Mouse (Mus musculus) kidney, adult 2 months (tissue): ENCODE data around the gene Pacsin2. TPM values are rescaled to one million over a fixed set of nuclear protein-coding genes. Genes with fewer than 3 reads are reported as not detected.
"Not testable (repeated sequence)": the region's sequence is repeated elsewhere in the genome, so short reads cannot be mapped to it uniquely, and the experiment has no call there.

Experiments
- DNase-seq: peaks from one replicate; pipeline ENCODE4 v3.0.0; 2021
- H3K27ac ChIP-seq: fragments of 200-500 bp; 2 replicates; pipeline ENCODE4 v1.5.1; 2012; ENCODE audit warnings: low read depth, low read length, control low read depth, inconsistent platforms; ENCODE audit not compliant: insufficient read depth
- H3K27me3 ChIP-seq: fragments of 200-500 bp; replicated peaks from 2 replicates; pipeline ENCODE4 v1.6.1; 2012; ENCODE audit warnings: mild to moderate bottlenecking, moderate library complexity, low read length, inconsistent platforms; ENCODE audit not compliant: control insufficient read depth, insufficient read depth
- H3K36me3 ChIP-seq: fragments of 200-500 bp; 2 replicates; pipeline ENCODE4 v1.6.1; 2012; ENCODE audit warnings: mild to moderate bottlenecking, moderate library complexity, low read length, inconsistent platforms; ENCODE audit not compliant: control insufficient read depth, insufficient read depth
- H3K4me1 ChIP-seq: fragments of 200-500 bp; 2 replicates; pipeline ENCODE4 v1.6.1; 2011; ENCODE audit warnings: low read length; ENCODE audit not compliant: control insufficient read depth, insufficient read depth
- H3K4me3 ChIP-seq: fragments of 200-500 bp; 2 replicates; pipeline ENCODE4 v1.5.1; 2011; ENCODE audit warnings: mild to moderate bottlenecking, low read depth, low read length, control low read depth; ENCODE audit not compliant: insufficient read depth
- CTCF ChIP-seq: fragments of 200-500 bp; conservative IDR thresholded peaks from 2 replicates; pipeline ENCODE4 v1.5.1; 2011; ENCODE audit warnings: low read depth, mild to moderate bottlenecking, control low read depth, low read length, moderate library complexity, mixed read lengths; ENCODE audit not compliant: insufficient read depth, insufficient read length
- POLR2A ChIP-seq: fragments of 200-500 bp; IDR thresholded peaks from one replicate; pipeline ENCODE4 v1.6.1; 2011; ENCODE audit warnings: low read depth, low read length, control low read depth
- WGBS: fragments of 180-500 bp; shearing (Covaris S2); methylation state at CpG from one replicate; pipeline ENCODE4 v1.1.7; 2018; 5-methylcytosine and 5-hydroxymethylcytosine counted together
- polyA plus RNA-seq: library from polyadenylated mRNA; depleted of rRNA; stranded (reverse); fragments of >200 nt; gene quantifications from 2 replicates; pipeline ENCODE4 v1.2.3, GENCODE M21; 2012; rRNA removed

Pacsin2 gene
- polyA plus RNA-seq: 116 and 126 TPM in 2 replicates

GRCm38 (mm10) chr15:83464083-83464904, at the start of gene Pacsin2:
Pacsin2 (minus strand) TSS chr15:83464606.
- DNase-seq: peak; percentile 100

GRCm38 (mm10) chr15:83512489-83513281, 48.3 kb upstream of the Pacsin2 start:
- no peak for TF ChIP-seq POLR2A
- no peak for TF ChIP-seq CTCF
- no peak overlapping the region for H3K27ac ChIP-seq
- no peaks in the 10 kb centered on the region for H3K27me3 ChIP-seq
- no peak for DNase-seq
- H3K4me3 ChIP-seq: no peak overlapping the region
- no peaks in the 10 kb centered on the region for H3K4me1 ChIP-seq
- 67% methylated on average over 13 of the region's 13 CpGs for WGBS
- H3K36me3 ChIP-seq: no peaks in the 10 kb centered on the region

More at GRCm38 (mm10) chr15:83464083-83464904, at the start of gene Pacsin2:
- Histone ChIP-seq H3K36me3 (no peaks in the 10 kb centered on the region), H3K27me3 (no peaks in the 10 kb centered on the region), H3K27ac (peak within 1 kb of the TSS; percentile 76), H3K4me1 (peaks cover 26% of the 10 kb centered on the region), H3K4me3 (peak within 1 kb of the TSS; percentile 60)
- peak; percentile 4 for TF ChIP-seq POLR2A
- no peak for TF ChIP-seq CTCF
- under 1% methylated on average over 88 of the region's 88 CpGs for WGBS

GRCm38 (mm10) chr15:83510805-83511405, 46.5 kb upstream of the Pacsin2 start, which contains the start of gene Ttll1:
Ttll1 (minus strand) TSS chr15:83510893.
- H3K36me3 ChIP-seq: no peaks in the 10 kb centered on the region
- peak within 1 kb of the TSS; percentile 76 for H3K4me3 ChIP-seq
- no peaks in the 10 kb centered on the region for H3K4me1 ChIP-seq
- H3K27ac ChIP-seq: no peak within 1 kb of the TSS
- no peak for TF ChIP-seq CTCF
- TF ChIP-seq POLR2A: peak; percentile 38
- no peaks in the 10 kb centered on the region for H3K27me3 ChIP-seq
- 11% methylated on average over 41 of the region's 41 CpGs for WGBS
- DNase-seq: peak; percentile 98

DNA sequence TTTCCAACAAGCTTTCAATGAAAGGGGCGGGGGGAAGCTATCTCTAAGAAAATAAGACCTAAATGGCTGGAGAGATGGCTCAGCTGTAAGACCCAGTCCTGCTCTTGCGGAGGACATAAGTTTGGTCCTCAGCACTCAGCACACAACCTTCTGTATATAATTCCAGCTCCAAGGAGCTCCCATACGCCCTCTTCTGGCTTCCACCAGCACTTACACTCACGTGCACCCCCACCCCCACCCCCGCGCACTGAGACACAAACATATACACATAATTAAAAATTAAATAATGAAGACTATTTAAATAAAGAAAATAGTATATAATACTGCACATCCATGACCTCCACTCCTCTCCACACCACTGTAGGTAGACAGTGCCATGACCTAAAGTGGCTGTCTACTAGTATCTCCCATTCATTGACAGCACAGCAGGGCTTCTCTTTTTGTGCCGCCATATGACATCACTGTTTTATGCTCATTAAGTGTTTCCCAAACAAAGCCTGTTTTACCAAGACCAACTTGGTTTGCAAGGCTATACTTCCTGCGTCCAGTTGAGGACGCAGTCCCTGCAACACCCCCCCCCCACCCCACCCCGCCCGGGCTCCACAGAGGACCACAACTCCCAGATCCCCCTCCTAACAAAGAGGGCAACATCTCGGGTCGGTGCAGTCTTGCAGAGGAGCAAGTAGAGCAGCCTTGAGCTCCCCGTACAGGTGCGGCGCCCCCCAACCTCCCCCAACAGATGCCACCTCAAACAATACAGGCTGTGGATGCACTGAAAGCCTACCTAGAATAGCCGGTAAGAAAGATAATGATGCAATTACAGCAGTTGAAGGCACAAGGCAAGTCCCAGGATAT, 45.8 kb upstream of the Pacsin2 start:
- peak overlapping the region; percentile 76 for H3K4me3 ChIP-seq
- no peak for DNase-seq
- no peaks in the 10 kb centered on the region for H3K27me3 ChIP-seq
- H3K4me1 ChIP-seq: no peaks in the 10 kb centered on the region
- H3K36me3 ChIP-seq: no peaks in the 10 kb centered on the region
- TF ChIP-seq POLR2A (no peak), CTCF (no peak)
- no peak overlapping the region for H3K27ac ChIP-seq
- 29% methylated on average over 17 of the region's 17 CpGs for WGBS

DNA sequence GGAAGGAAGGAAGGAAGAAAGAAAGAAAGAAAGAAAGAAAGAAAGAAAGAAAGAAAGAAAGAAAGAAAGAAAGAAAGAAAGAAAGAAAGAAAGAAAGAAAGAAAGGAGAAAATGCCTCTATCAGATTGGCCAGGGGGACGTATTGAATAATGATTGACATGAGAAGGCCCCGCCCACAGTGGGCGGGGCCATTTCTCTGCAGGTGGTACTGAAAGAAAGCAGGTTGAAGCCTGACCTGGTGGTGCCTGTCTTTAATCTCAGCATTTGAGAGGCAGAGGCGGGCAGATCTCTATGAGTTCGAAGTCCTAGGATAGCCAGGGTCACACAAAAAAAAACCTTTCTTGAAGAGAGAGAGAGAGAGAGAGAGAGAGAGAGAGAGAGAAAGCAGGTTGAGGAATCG, 37.1 kb upstream of the Pacsin2 start:
- not testable (repeated sequence) for H3K27me3 ChIP-seq, H3K4me3 ChIP-seq, H3K36me3 ChIP-seq, H3K4me1 ChIP-seq, H3K27ac ChIP-seq, DNase-seq
- 81% methylated on average over 6 of the region's 6 CpGs for WGBS

DNA sequence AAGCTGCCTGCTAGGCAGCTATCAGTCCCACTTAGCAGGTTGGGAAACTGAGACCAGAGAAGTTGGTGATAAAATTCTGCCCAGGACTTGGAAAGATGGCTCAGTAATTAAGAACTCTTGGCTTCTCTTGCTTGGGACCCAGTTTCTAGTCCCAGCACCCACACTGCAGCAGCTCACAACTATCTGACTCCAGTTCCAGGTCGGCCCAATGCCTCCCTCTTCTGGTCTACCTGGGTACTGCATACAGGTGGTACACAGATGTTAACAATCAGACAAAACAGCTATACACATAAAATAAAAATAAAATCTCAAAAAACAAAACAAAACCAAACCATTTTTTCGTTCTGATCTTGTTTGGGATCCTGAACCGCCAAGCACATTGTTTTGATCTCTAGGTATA, 35.9 kb upstream of the Pacsin2 start:
- DNase-seq: peak; percentile 52
- Histone ChIP-seq H3K4me1 (no peaks in the 10 kb centered on the region), H3K27me3 (no peaks in the 10 kb centered on the region), H3K4me3 (no peak overlapping the region), H3K27ac (no peak overlapping the region), H3K36me3 (no peaks in the 10 kb centered on the region)
- 66% methylated on average over 3 of the region's 3 CpGs for WGBS
- TF ChIP-seq CTCF (peak; percentile 76), POLR2A (no peak)
